Mouse (Mus musculus): ENCODE results near the gene Myh13. TPM values are rescaled to one million over a fixed set of nuclear protein-coding genes. Genes with fewer than 3 reads are reported as not detected.

Myh13 gene
- polyA plus RNA-seq, 1 experiment from 2014 or later, result not detected

- Histone ChIP-seq H3K36me3 (ENCODE audit: control insufficient read depth, insufficient read depth, low read length) (no peaks in the 10 kb centered on the region), H3K9ac (ENCODE audit: low read depth, low read length) (no peak overlapping the region), H3K27me3 (replicated peaks; ENCODE audit: control insufficient read depth, insufficient read depth, low read length) (no peaks in the 10 kb centered on the region), H3K4me3 (ENCODE audit: low read depth, low read length) (no peak overlapping the region), H3K27ac (ENCODE audit: low read depth, low read length) (no peak overlapping the region), H3K4me2 (no peak overlapping the region), H3K4me1 (replicated peaks; ENCODE audit: control insufficient read depth, insufficient read depth, low read length) (no peaks in the 10 kb centered on the region), H3K9me3 (ENCODE audit: control insufficient read depth, low read length) (no peaks in the 10 kb centered on the region)
- DNase-seq (ENCODE audit: low spot score), result peak; percentile 43
- WGBS, result 56% methylated on average over 14 of the region's 14 CpGs
- ATAC-seq (replicated peaks; ENCODE audit: low FRiP score), result no peak
Measured at GRCm38 (mm10) chr11:67350153-67350768, 28.8 kb downstream of the Myh13 start.

- Histone ChIP-seq H3K9ac (ENCODE audit: low read depth, low read length) (no peak overlapping the region), H3K4me2 (no peak overlapping the region), H3K4me3 (ENCODE audit: low read depth, low read length) (no peak overlapping the region), H3K27ac (ENCODE audit: low read depth, low read length) (no peak overlapping the region), H3K27me3 (replicated peaks; ENCODE audit: control insufficient read depth, insufficient read depth, low read length) (no peaks in the 10 kb centered on the region), H3K36me3 (ENCODE audit: control insufficient read depth, insufficient read depth, low read length) (no peaks in the 10 kb centered on the region), H3K4me1 (replicated peaks; ENCODE audit: control insufficient read depth, insufficient read depth, low read length) (no peaks in the 10 kb centered on the region), H3K9me3 (ENCODE audit: control insufficient read depth, low read length) (no peaks in the 10 kb centered on the region)
- 52% methylated on average over 4 of the region's 4 CpGs for WGBS
- ATAC-seq (replicated peaks; ENCODE audit: low FRiP score), result no peak
- DNase-seq (ENCODE audit: low spot score), result no peak
Measured at GRCm38 (mm10) chr11:67353011-67353410, 31.6 kb downstream of the Myh13 start.

- H3K27ac ChIP-seq (ENCODE audit: low read depth, low read length), result no peak overlapping the region
- DNase-seq (ENCODE audit: low spot score) (no peak), ATAC-seq (replicated peaks; ENCODE audit: low FRiP score) (no peak)
- no peaks in the 10 kb centered on the region for H3K36me3 ChIP-seq (ENCODE audit: control insufficient read depth, insufficient read depth, low read length)
- 66% methylated on average over 10 of the region's 10 CpGs for WGBS
- H3K4me2 ChIP-seq, result no peak overlapping the region
- no peak overlapping the region for H3K9ac ChIP-seq (ENCODE audit: low read depth, low read length)
- H3K27me3 ChIP-seq (replicated peaks; ENCODE audit: control insufficient read depth, insufficient read depth, low read length), result no peaks in the 10 kb centered on the region
- H3K9me3 ChIP-seq (ENCODE audit: control insufficient read depth, low read length), result no peaks in the 10 kb centered on the region
- H3K4me3 ChIP-seq (ENCODE audit: low read depth, low read length), result no peak overlapping the region
- H3K4me1 ChIP-seq (replicated peaks; ENCODE audit: control insufficient read depth, insufficient read depth, low read length), result no peaks in the 10 kb centered on the region
Measured at GRCm38 (mm10) chr11:67358031-67358430, 36.6 kb downstream of the Myh13 start.

GRCm38 (mm10) chr11:67362236-67362635, 40.8 kb downstream of the Myh13 start:
- H3K27ac ChIP-seq (ENCODE audit: low read depth, low read length), result no peak overlapping the region
- ATAC-seq (replicated peaks; ENCODE audit: low FRiP score), result no peak
- no peaks in the 10 kb centered on the region for H3K36me3 ChIP-seq (ENCODE audit: control insufficient read depth, insufficient read depth, low read length)
- 55% methylated on average over 3 of the region's 3 CpGs for WGBS
- no peaks in the 10 kb centered on the region for H3K9me3 ChIP-seq (ENCODE audit: control insufficient read depth, low read length)
- H3K4me3 ChIP-seq (ENCODE audit: low read depth, low read length), result no peak overlapping the region
- H3K4me1 ChIP-seq (replicated peaks; ENCODE audit: control insufficient read depth, insufficient read depth, low read length), result no peaks in the 10 kb centered on the region
- no peak for DNase-seq (ENCODE audit: low spot score)
- H3K9ac ChIP-seq (ENCODE audit: low read depth, low read length), result no peak overlapping the region
- H3K4me2 ChIP-seq, result no peak overlapping the region
- H3K27me3 ChIP-seq (replicated peaks; ENCODE audit: control insufficient read depth, insufficient read depth, low read length), result no peaks in the 10 kb centered on the region

GRCm38 (mm10) chr11:67364551-67364950, 43.1 kb downstream of the Myh13 start:
- 77% methylated on average over 12 of the region's 12 CpGs for WGBS
- no peaks in the 10 kb centered on the region for H3K4me1 ChIP-seq (replicated peaks; ENCODE audit: control insufficient read depth, insufficient read depth, low read length)
- no peaks in the 10 kb centered on the region for H3K27me3 ChIP-seq (replicated peaks; ENCODE audit: control insufficient read depth, insufficient read depth, low read length)
- H3K36me3 ChIP-seq (ENCODE audit: control insufficient read depth, insufficient read depth, low read length), result no peaks in the 10 kb centered on the region
- ATAC-seq (replicated peaks; ENCODE audit: low FRiP score) (no peak), DNase-seq (ENCODE audit: low spot score) (no peak)
- no peak overlapping the region for H3K4me2 ChIP-seq
- no peaks in the 10 kb centered on the region for H3K9me3 ChIP-seq (ENCODE audit: control insufficient read depth, low read length)
- no peak overlapping the region for H3K4me3 ChIP-seq (ENCODE audit: low read depth, low read length)
- H3K9ac ChIP-seq (ENCODE audit: low read depth, low read length), result no peak overlapping the region
- H3K27ac ChIP-seq (ENCODE audit: low read depth, low read length), result no peak overlapping the region

DNA sequence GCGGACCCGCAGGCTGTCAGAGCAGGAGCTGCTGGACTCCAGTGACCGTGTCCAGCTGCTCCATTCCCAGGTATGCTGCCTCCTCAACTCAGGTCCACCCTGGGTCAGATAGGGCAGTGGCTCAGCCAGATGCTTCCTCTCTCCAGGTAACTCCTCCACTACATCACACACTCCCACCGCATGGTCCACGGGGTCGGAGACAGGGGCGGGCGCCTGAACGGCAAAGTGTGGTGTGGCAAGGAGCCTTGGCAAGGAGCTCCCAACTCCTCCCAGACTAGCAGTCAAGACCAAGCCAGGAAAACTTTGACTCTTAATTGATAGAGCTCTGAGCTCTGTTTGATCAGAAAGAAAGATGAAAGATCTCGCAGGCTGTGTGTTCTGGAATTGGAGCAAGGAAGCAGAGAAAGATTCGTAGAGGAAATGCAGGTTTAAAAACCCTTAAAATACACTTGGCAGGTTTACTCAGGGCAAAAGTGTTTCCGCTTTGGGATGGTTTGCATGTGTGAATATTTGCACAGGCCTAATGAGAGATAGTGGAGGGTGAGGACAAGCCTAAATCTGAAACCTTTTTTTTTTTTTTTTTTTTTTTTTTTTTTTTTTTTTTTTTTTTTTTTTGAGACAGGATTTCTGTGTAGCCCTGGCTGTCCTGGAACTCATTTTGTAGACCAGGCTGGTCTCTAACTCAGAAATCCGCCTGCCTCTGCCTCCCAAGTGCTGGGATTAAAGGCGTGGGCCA, 43.7 kb downstream of the Myh13 start:
- DNase-seq (ENCODE audit: low spot score) (no peak), ATAC-seq (replicated peaks; ENCODE audit: low FRiP score) (no peak)
- H3K9ac ChIP-seq (ENCODE audit: low read depth, low read length), result no peak overlapping the region
- no peak overlapping the region for H3K4me2 ChIP-seq
- H3K27me3 ChIP-seq (replicated peaks; ENCODE audit: control insufficient read depth, insufficient read depth, low read length), result no peaks in the 10 kb centered on the region
- WGBS, result 81% methylated on average over 14 of the region's 14 CpGs
- no peaks in the 10 kb centered on the region for H3K9me3 ChIP-seq (ENCODE audit: control insufficient read depth, low read length)
- H3K27ac ChIP-seq (ENCODE audit: low read depth, low read length), result no peak overlapping the region
- no peaks in the 10 kb centered on the region for H3K36me3 ChIP-seq (ENCODE audit: control insufficient read depth, insufficient read depth, low read length)
- H3K4me3 ChIP-seq (ENCODE audit: low read depth, low read length), result no peak overlapping the region
- no peaks in the 10 kb centered on the region for H3K4me1 ChIP-seq (replicated peaks; ENCODE audit: control insufficient read depth, insufficient read depth, low read length)

GRCm38 (mm10) chr11:67366936-67367335, 45.5 kb downstream of the Myh13 start:
- 66% methylated on average over 9 of the region's 9 CpGs for WGBS
- Histone ChIP-seq H3K4me1 (replicated peaks; ENCODE audit: control insufficient read depth, insufficient read depth, low read length) (no peaks in the 10 kb centered on the region), H3K36me3 (ENCODE audit: control insufficient read depth, insufficient read depth, low read length) (no peaks in the 10 kb centered on the region), H3K4me2 (no peak overlapping the region), H3K9ac (ENCODE audit: low read depth, low read length) (no peak overlapping the region), H3K4me3 (ENCODE audit: low read depth, low read length) (no peak overlapping the region), H3K27me3 (replicated peaks; ENCODE audit: control insufficient read depth, insufficient read depth, low read length) (no peaks in the 10 kb centered on the region), H3K27ac (ENCODE audit: low read depth, low read length) (no peak overlapping the region), H3K9me3 (ENCODE audit: control insufficient read depth, low read length) (no peaks in the 10 kb centered on the region)
- DNase-seq (ENCODE audit: low spot score), result no peak
- ATAC-seq (replicated peaks; ENCODE audit: low FRiP score), result no peak

GRCm38 (mm10) chr11:67373333-67373732, 51.9 kb downstream of the Myh13 start:
- H3K9me3 ChIP-seq (ENCODE audit: control insufficient read depth, low read length), result no peaks in the 10 kb centered on the region
- ATAC-seq (replicated peaks; ENCODE audit: low FRiP score) (no peak), DNase-seq (ENCODE audit: low spot score) (no peak)
- WGBS, result 46% methylated on average over 2 of the region's 2 CpGs
- no peak overlapping the region for H3K4me2 ChIP-seq
- no peak overlapping the region for H3K4me3 ChIP-seq (ENCODE audit: low read depth, low read length)
- H3K36me3 ChIP-seq (ENCODE audit: control insufficient read depth, insufficient read depth, low read length), result no peaks in the 10 kb centered on the region
- no peak overlapping the region for H3K27ac ChIP-seq (ENCODE audit: low read depth, low read length)
- H3K27me3 ChIP-seq (replicated peaks; ENCODE audit: control insufficient read depth, insufficient read depth, low read length), result no peaks in the 10 kb centered on the region
- no peaks in the 10 kb centered on the region for H3K4me1 ChIP-seq (replicated peaks; ENCODE audit: control insufficient read depth, insufficient read depth, low read length)
- H3K9ac ChIP-seq (ENCODE audit: low read depth, low read length), result no peak overlapping the region

GRCm38 (mm10) chr11:67376308-67376707, 54.9 kb downstream of the Myh13 start:
- ATAC-seq (replicated peaks; ENCODE audit: low FRiP score), result no peak
- Histone ChIP-seq H3K36me3 (ENCODE audit: control insufficient read depth, insufficient read depth, low read length) (no peaks in the 10 kb centered on the region), H3K27ac (ENCODE audit: low read depth, low read length) (no peak overlapping the region), H3K4me2 (no peak overlapping the region), H3K4me3 (ENCODE audit: low read depth, low read length) (no peak overlapping the region), H3K9me3 (ENCODE audit: control insufficient read depth, low read length) (no peaks in the 10 kb centered on the region), H3K9ac (ENCODE audit: low read depth, low read length) (no peak overlapping the region), H3K4me1 (replicated peaks; ENCODE audit: control insufficient read depth, insufficient read depth, low read length) (no peaks in the 10 kb centered on the region), H3K27me3 (replicated peaks; ENCODE audit: control insufficient read depth, insufficient read depth, low read length) (no peaks in the 10 kb centered on the region)
- DNase-seq (ENCODE audit: low spot score), result no peak
